Mouse (Mus musculus) left cerebral cortex, postnatal 4 days (tissue): ENCODE results near the gene Mogat2. TPM values are rescaled to one million over a fixed set of nuclear protein-coding genes. Genes with fewer than 3 reads are reported as not detected.

Experiments used
- DNase-seq: peaks from one replicate; pipeline ENCODE4 v3.0.0-alpha.2; 2022
- intact Hi-C: fragments of 180-260 bp; cut with DNase I; formaldehyde crosslinking; loops from one replicate; pipeline ENCODE4 v1.15.1; 2025
- total RNA-seq, 2 experiments: library from RNA; stranded (reverse); gene quantifications; 2 replicates each; pipeline ENCODE4 v1.2.3; 2021

The Mogat2 gene
- total RNA-seq, 2 experiments from 2014 or later = 0.26 TPM; not detected in 1

DNA sequence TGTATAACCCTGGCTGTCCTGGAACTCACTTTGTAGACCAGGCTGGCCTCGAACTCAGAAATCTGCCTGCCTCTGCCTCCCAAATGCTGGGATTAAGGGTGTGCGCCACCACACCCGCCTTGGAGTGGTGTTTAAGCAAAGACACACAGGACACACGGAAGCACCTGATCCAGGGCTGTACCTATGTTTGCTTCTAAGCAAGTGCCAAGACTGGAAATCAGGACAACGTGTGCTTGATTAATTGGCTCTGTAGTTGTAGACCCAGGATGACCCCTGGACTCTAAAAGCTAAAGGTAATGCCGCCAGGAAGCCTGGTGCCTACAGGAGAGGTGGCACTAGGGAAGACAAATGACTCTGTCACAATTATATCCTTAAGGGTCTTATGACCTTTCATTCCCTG is 67.9 kb downstream of the Mogat2 start:
- intact Hi-C loops = no loop called here
- no peak for DNase-seq

- DNase-seq = no peak
- intact Hi-C loops = no loop called here
Measured at GRCm38 (mm10) chr7:99169717-99170403, 68.6 kb downstream of the Mogat2 start.

Other genes with a start within 250 kb of the Mogat2 start
- gene Uvrag, start 97.5 kb downstream of the Mogat2 start, total RNA-seq = 10 to 100 TPM; 36.3 to 37.4 TPM
- gene Dgat2, start 55.9 kb downstream of the Mogat2 start, total RNA-seq = 10 to 100 TPM; 31.9 to 37.2 TPM
- 100 to 1,000 TPM; 277 to 282 TPM for gene Map6, start 28.8 kb upstream of the Mogat2 start, total RNA-seq
- gene Serpinh1, start 114.6 kb upstream of the Mogat2 start, total RNA-seq = 10 to 100 TPM; 63.7 to 65.6 TPM
- gene Gdpd5, start 142.8 kb upstream of the Mogat2 start, total RNA-seq = 10 to 100 TPM; 54.4 to 63.0 TPM
- 1 to 10 TPM; 4.8 to 5.8 TPM for gene Klhl35, start 227.4 kb upstream of the Mogat2 start, total RNA-seq
- 100 to 1,000 TPM; 379 to 396 TPM for gene Rps3, start 245.1 kb upstream of the Mogat2 start, total RNA-seq